Mouse (Mus musculus) bone marrow, adult 2 months (tissue): ENCODE measurements around the gene Zpbp2. TPM values are rescaled to one million over a fixed set of nuclear protein-coding genes. Genes with fewer than 3 reads are reported as not detected.

Experiments
- H3K27ac ChIP-seq: fragments of 200-500 bp; 2 replicates; pipeline ENCODE4 v1.5.1; 2012; ENCODE audit warnings: low read depth, mild to moderate bottlenecking, control low read depth, inconsistent platforms, low read length; ENCODE audit not compliant: control insufficient read depth, poor library complexity, insufficient read depth
- H3K4me1 ChIP-seq: fragments of 200-500 bp; 2 replicates; pipeline ENCODE4 v1.6.1; 2011; ENCODE audit warnings: low read length; ENCODE audit not compliant: control insufficient read depth, insufficient read depth
- H3K4me3 ChIP-seq: fragments of 200-500 bp; replicated peaks from 2 replicates; pipeline ENCODE3; 2011; ENCODE audit warnings: mild to moderate bottlenecking, low read depth, low read length, control low read depth; ENCODE audit not compliant: control insufficient read depth
- CTCF ChIP-seq: fragments of 200-500 bp; IDR thresholded peaks from 2 replicates; pipeline ENCODE4 v1.5.1; 2011; ENCODE audit warnings: low read length, control low read depth; ENCODE audit not compliant: control insufficient read depth, insufficient read depth
- POLR2A ChIP-seq: fragments of 200-500 bp; IDR thresholded peaks from 2 replicates; pipeline ENCODE4 v1.6.1; 2011; ENCODE audit warnings: low read depth, mild to moderate bottlenecking, control low read depth, low read length, borderline replicate concordance; ENCODE audit not compliant: control insufficient read depth
- WGBS: fragments of 180-500 bp; shearing (Covaris S2); methylation state at CpG from one replicate; pipeline ENCODE4 v1.1.7; 2018; 5-methylcytosine and 5-hydroxymethylcytosine counted together
- polyA plus RNA-seq: library from polyadenylated mRNA; stranded (reverse); fragments of >200 nt; gene quantifications from 2 replicates; pipeline ENCODE4 v1.2.4, GENCODE M21; 2011; ENCODE audit warnings: low replicate concordance; ENCODE audit not compliant: missing spikeins, insufficient read depth, insufficient read length

Zpbp2 gene
- polyA plus RNA-seq = 2.2 and 6.5 TPM in 2 replicates

DNA sequence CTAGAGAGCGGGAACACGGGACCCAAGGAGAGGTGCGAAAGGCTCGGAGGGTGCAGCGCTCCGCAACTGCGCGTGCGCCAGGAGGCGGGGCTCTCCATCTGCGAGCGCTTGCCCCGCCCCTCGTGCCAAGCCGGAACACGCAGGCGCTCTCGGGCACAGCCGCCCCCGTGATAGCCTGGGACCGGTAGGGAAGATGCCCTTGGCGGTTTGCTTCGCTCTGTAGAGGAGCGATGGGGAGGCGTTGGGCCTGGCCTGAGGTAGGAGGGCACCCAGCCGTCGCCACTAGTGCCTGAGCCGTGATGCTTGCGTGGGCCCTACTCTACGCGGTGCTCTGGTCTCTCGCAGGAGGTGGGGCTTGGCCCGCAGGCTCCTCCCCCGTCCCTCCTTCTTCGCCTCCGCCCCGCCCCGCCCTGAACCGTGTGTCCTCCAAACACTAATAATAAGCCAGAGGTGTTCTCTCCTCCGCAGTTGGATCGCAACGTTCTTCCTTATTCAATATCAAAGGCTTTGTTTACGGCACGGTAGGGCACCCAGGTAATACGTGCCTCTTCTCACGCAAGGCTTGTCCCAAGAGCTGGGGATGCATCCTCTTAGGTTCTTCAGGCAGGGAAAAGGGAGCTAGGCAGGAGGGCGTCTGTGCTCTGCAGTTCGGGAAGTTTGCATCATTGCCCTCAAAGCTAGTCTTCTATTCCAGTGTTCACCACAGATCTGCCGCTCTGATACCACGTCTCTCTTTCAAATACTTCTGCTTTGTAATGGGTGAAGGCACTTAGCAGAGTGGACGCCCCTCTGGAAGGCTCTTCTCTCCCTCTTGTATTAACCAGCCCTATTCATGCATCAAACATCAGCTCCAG lies at the start of gene Zpbp2:
Zpbp2 (plus strand) TSS at position 123 of the 854 bp plus-strand sequence.
- Histone ChIP-seq H3K4me3 (peak within 1 kb of the TSS; percentile 76), H3K27ac (peak within 1 kb of the TSS; percentile 91), H3K4me1 (peaks cover 2% of the 10 kb centered on the region; the same call in 1 of the 2 replicates)
- TF ChIP-seq POLR2A = peak; percentile 76; the same call in 1 of the 2 replicates
- no peak for TF ChIP-seq CTCF
- under 1% methylated on average over 51 of the region's 51 CpGs for WGBS

DNA sequence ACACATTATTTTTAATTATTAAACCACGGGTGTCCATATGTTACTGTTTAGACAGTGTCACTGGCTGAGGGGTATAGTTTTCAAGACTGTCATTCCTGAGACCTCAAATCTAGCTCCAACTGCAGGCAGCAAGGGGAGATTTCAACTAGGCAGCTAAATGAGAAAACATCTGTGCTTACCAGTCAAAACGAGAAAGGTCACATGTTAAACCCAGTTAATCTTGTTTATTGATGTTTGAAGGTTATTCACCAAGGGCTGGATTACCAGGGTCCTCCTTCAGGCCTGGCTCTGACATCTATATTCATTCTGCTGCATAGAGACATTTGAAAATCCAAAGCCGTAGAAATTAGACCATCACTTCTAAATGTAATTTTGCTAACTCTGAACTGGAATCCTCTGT lies 46.0 kb upstream of the Zpbp2 start:
- Histone ChIP-seq H3K4me3 (no peak overlapping the region), H3K27ac (no peak overlapping the region), H3K4me1 (no peaks in the 10 kb centered on the region; the same call in none of the 2 replicates)
- no peak for TF ChIP-seq POLR2A
- no peak for TF ChIP-seq CTCF
- 64% methylated on average over 3 of the region's 3 CpGs for WGBS

DNA sequence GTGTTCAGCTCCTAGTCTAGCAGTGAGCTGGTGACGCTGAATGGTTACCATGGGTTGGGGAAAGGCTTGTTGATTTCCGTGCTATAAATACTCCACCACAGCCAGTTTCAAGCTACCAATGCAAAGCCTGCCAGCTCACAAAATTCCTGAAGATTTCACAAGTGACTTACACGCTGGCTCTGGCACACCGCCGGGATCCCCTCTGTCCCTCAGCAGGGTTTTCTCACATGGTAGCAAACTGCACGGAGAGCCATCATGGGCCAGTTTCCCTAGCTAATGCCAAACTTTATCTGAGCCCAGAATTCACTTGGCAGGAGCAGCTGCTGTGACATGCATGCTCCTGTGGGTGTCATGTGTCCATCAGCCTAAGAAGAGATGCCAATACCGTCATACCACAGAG lies 41.5 kb upstream of the Zpbp2 start:
- no peak overlapping the region for H3K27ac ChIP-seq

DNA sequence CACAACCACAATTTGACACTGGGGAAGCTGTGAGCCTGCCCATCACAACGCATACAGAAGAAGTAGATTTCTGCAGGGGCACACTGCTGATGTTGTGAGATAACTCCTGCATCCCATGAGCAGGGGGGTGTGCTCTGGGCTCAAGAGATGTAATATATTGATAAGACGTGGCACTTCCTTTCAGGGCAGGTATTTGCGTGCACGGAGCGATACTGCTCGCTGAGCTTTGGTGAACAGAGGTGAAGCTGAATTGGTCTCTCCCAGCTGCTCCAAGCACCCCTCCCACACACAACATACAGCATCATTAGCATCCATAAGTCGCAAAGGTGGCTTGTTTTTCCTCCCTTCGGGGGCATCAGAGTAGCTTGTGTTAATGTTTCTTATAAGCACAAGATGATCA lies 40.8 kb upstream of the Zpbp2 start:
- peaks cover 1% of the 10 kb centered on the region for H3K4me1 ChIP-seq
- 36% methylated on average over 8 of the region's 8 CpGs for WGBS
- TF ChIP-seq POLR2A (no peak), CTCF (no peak)
- no peak overlapping the region for H3K27ac ChIP-seq
- H3K4me3 ChIP-seq = no peak overlapping the region

More for the DNA sequence above, 41.5 kb upstream of the Zpbp2 start:
- 75% methylated on average over 7 of the region's 7 CpGs for WGBS
- Histone ChIP-seq H3K4me3 (no peak overlapping the region), H3K4me1 (no peaks in the 10 kb centered on the region; the same call in none of the 2 replicates)
- TF ChIP-seq CTCF = no peak
- TF ChIP-seq POLR2A = no peak

DNA sequence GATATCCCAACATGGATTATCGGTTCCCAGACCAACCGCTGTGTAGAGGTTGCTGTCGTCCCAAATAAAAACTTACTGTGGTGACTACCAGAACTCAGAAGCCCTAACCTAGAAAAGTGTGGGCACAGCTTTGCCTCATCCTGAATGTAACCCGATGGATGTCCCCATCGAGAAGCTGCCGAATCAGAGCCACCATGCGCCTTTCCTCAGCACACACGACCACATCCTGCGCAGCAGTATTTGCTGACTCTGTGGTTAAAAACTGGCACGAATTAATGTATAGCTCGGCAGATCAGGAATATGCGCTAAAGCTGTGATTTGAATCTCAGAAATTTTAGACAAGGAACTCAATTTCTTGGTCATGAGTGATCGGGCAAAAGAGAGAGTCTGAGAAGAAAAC lies 38.0 kb upstream of the Zpbp2 start:
- H3K4me3 ChIP-seq = no peak overlapping the region
- 41% methylated on average over 13 of the region's 13 CpGs for WGBS
- no peak overlapping the region for H3K27ac ChIP-seq
- H3K4me1 ChIP-seq = peaks cover 1% of the 10 kb centered on the region
- TF ChIP-seq POLR2A (no peak), CTCF (no peak)

DNA sequence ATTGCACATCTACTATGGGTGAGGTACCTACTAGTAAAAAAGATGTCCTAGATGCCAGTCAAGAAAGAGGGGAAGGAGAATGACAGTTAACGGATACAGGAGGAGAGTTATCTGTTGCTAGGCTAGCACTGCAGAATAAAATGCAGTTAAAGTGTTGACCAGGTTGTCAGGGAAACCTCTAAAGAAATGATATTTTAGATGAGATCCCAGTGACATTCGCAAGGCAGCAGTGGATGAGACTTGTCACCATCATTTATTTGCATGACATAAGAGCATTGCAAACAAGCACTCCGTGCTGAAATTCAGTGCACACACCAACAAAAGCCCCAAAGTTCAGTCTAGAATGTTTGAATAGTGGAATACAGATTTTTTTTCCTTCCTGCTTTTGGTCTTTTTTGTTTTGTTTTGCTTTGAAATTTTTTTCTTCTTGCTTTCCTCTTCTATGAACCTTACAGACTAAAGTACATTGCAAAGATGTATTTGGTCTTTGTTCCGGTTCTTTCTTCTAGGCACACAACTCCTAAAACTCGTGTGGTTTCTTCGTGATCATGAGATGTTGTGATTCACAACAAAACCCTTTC lies 37.5 kb upstream of the Zpbp2 start:
- Histone ChIP-seq H3K4me1 (peaks cover 1% of the 10 kb centered on the region), H3K27ac (no peak overlapping the region), H3K4me3 (no peak overlapping the region)
- 76% methylated on average over 6 of the region's 6 CpGs for WGBS
- TF ChIP-seq POLR2A = no peak
- no peak for TF ChIP-seq CTCF

DNA sequence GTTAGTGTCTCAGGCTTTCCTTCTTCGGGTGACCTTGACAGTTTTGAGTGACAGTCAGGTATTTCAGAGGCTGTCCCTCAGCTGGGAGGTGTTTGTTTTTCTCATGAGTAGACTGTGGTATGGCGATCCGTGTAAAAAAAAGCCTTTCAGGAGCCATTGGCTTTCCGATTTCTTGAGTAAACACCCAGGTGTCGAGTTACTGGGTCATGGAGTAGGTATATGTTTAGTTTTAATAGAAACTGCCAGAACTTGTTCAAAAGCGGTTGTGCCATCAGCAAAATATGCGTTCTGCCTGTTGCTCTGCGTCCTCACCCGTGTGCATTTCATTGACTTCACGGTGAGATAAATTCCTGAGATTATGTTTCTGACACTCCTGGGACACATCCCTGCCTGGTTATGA lies 30.4 kb upstream of the Zpbp2 start:
- Histone ChIP-seq H3K4me1 (no peaks in the 10 kb centered on the region; the same call in 1 of the 2 replicates), H3K4me3 (no peak overlapping the region), H3K27ac (no peak overlapping the region)
- TF ChIP-seq CTCF = no peak
- TF ChIP-seq POLR2A = no peak
- WGBS = 75% methylated on average over 10 of the region's 10 CpGs

DNA sequence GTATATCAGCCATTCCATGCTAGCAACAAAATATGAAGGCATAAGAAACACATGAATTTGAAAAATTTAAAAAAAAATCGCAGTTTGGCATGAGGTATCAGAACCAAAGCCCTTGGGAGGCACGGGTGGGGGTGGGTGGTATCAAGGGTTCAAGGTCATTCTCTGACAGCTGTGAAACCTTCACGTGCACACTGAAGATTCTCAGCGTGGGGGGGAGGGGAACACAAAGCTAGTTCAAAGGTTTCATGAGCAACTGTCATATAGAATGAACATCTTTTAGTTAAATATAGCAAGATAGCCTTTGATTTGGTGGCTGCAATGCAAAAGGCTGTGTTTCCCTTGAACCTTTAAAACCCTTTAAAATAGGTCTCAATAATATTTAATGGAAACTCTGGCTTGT lies 25.8 kb upstream of the Zpbp2 start:
- no peaks in the 10 kb centered on the region; the same call in 1 of the 2 replicates for H3K4me1 ChIP-seq
- no peak overlapping the region for H3K27ac ChIP-seq
- TF ChIP-seq POLR2A (no peak), CTCF (no peak)
- WGBS = 40% methylated on average over 4 of the region's 4 CpGs
- H3K4me3 ChIP-seq = no peak overlapping the region
